Mouse (Mus musculus): ENCODE measurements at regions not wholly inside any gene's neighbourhood (a gene's known extent, or its start where the extent isn't known, plus 50 kb on each side); places are given as distances from the start of the nearest gene placed in this dataset.
A peak's percentile ranks its signal among the peaks of the same experiment; 100 is the strongest.

DNA sequence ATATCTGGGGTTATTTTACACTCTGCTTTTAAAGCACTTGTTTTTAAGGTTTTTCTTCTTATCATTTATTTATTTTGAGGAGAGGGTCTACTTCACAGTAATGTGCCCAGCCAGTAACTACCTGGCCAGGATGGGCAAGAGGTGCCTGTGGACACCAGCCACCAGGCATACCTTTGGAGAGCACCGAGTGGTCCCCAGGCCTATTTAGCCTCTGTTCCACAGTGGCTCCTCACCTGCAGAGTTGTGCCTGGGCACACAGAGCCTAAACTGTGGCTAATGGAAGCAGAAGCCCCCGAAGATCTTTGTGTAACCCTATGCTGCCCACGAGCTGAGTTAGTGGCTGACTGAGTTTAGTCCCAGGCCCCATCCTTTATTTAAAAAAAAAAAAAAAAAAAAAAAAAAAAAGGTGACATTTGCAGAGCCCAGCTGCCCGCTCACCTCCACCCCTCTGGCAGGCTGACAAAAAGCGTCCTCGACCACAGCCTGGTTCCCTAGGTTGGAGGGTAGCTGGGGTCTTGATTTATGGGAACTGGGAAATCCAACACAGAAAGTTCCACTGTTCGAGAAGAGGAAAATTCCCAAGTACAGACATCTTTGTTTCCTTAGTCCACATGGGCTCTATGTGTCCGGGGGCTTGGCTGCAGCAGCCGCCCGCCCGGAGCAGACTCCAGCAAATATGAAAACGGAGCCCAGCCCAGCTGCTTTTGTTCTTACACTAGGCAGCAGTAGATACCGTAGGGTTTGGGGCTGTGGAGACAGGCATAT is 54.1 kb upstream of the Ppara start:
- no peaks in the 10 kb centered on the region for H3K9me3 ChIP-seq (ENCODE audit: control insufficient read depth, low read length)
- no peak overlapping the region for H3K4me2 ChIP-seq (ENCODE audit: low read length)
- no peak overlapping the region for H3K27ac ChIP-seq (replicated peaks in 1 of 2; ENCODE audit: control insufficient read depth in 1 of 2, insufficient read depth in 1 of 2, low read depth in 2 of 2, low read length in 2 of 2)
- WGBS, result 63% methylated on average over 13 of the region's 13 CpGs
- H3K27me3 ChIP-seq (ENCODE audit: control insufficient read depth, insufficient read depth, low read length), result no peaks in the 10 kb centered on the region
- H3K9ac ChIP-seq (ENCODE audit: low read length), result 0 out of 2 replicates have a peak overlapping the region, but pooled peaks have one; percentile 30
- peaks cover 2 to 5% of the 10 kb centered on the region in 2 experiments; a peak in 1 of 4 replicates for H3K4me1 ChIP-seq (ENCODE audit: control insufficient read depth in 2 of 2, insufficient read depth in 2 of 2, low read length in 2 of 2)
- H3K4me3 ChIP-seq (ENCODE audit: control insufficient read depth in 1 of 2, insufficient read depth in 1 of 2, low read depth in 1 of 2, low read length in 2 of 2), result no peak overlapping the region
- H3K36me3 ChIP-seq (ENCODE audit: control insufficient read depth, insufficient read depth, low read length), result peaks cover 47% of the 10 kb centered on the region
- no peak for ATAC-seq (ENCODE audit: insufficient number of reproducible peaks, insufficient read depth, low FRiP score, low read depth)

DNA sequence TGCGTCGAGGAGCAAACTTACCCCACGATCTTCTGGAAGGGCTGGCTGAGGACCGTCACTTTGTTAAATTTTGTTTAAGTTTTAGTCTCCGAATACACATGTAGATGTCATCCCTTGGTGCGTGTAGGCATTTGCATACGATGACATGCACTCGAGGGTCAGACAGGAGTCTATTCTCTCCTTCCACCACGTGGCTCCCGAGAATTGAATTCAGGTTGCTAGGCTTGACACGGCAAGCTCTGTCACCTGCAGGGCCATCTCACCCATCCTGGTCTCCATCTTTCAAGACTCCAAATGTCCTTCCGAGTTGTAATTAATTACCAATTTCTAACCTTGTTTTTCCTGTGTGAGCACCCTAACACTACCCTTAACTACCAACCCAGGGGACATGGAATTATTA is 52.7 kb upstream of the Ppara start:
- no peak for ATAC-seq (ENCODE audit: insufficient number of reproducible peaks, insufficient read depth, low FRiP score, low read depth)
- H3K9ac ChIP-seq (ENCODE audit: low read length), result no peak overlapping the region
- H3K27ac ChIP-seq (replicated peaks in 1 of 2; ENCODE audit: control insufficient read depth in 1 of 2, insufficient read depth in 1 of 2, low read depth in 2 of 2, low read length in 2 of 2), result no peak overlapping the region
- peaks cover 45% of the 10 kb centered on the region for H3K36me3 ChIP-seq (ENCODE audit: control insufficient read depth, insufficient read depth, low read length)
- no peak overlapping the region for H3K4me2 ChIP-seq (ENCODE audit: low read length)
- no peaks in the 10 kb centered on the region for H3K27me3 ChIP-seq (ENCODE audit: control insufficient read depth, insufficient read depth, low read length)
- no peaks in the 10 kb centered on the region for H3K9me3 ChIP-seq (ENCODE audit: control insufficient read depth, low read length)
- H3K4me1 ChIP-seq (ENCODE audit: control insufficient read depth in 2 of 2, insufficient read depth in 2 of 2, low read length in 2 of 2), result peaks cover 6 to 11% of the 10 kb centered on the region in 2 experiments; a peak in 3 of 4 replicates
- no peak overlapping the region for H3K4me3 ChIP-seq (ENCODE audit: control insufficient read depth in 1 of 2, insufficient read depth in 1 of 2, low read depth in 1 of 2, low read length in 2 of 2)
- WGBS, result 87% methylated on average over 12 of the region's 12 CpGs

DNA sequence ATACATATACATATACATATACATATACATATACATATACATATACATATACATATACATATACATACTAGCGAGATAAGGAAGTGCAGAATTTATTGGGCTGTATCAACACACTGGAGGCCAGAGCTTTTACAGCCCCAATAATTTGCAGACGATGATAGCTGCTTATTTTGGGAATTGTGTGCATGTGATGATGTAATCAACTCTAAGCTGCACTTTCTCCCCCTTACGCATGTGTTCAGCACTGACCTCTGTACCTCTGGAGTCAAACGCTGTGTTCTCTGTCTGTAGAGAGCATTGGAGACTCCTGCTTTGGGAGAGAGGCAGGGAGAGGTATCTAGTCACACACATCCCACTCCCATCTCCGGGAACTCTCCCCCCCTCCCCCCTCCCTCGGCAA is 52.0 kb upstream of the Ppara start:
- H3K36me3 ChIP-seq (ENCODE audit: control insufficient read depth, insufficient read depth, low read length), result peaks cover 45% of the 10 kb centered on the region
- 66% methylated on average over 6 of the region's 6 CpGs for WGBS
- H3K9me3 ChIP-seq (ENCODE audit: control insufficient read depth, low read length), result no peaks in the 10 kb centered on the region
- no peak overlapping the region for H3K4me3 ChIP-seq (ENCODE audit: control insufficient read depth in 1 of 2, insufficient read depth in 1 of 2, low read depth in 1 of 2, low read length in 2 of 2)
- no peak overlapping the region for H3K9ac ChIP-seq (ENCODE audit: low read length)
- peaks cover 8 to 17% of the 10 kb centered on the region in 2 experiments; a peak in 3 of 4 replicates for H3K4me1 ChIP-seq (ENCODE audit: control insufficient read depth in 2 of 2, insufficient read depth in 2 of 2, low read length in 2 of 2)
- no peak for ATAC-seq (ENCODE audit: insufficient number of reproducible peaks, insufficient read depth, low FRiP score, low read depth)
- H3K27ac ChIP-seq (replicated peaks in 1 of 2; ENCODE audit: control insufficient read depth in 1 of 2, insufficient read depth in 1 of 2, low read depth in 2 of 2, low read length in 2 of 2), result no peak overlapping the region
- no peak overlapping the region for H3K4me2 ChIP-seq (ENCODE audit: low read length)
- no peaks in the 10 kb centered on the region for H3K27me3 ChIP-seq (ENCODE audit: control insufficient read depth, insufficient read depth, low read length)

DNA sequence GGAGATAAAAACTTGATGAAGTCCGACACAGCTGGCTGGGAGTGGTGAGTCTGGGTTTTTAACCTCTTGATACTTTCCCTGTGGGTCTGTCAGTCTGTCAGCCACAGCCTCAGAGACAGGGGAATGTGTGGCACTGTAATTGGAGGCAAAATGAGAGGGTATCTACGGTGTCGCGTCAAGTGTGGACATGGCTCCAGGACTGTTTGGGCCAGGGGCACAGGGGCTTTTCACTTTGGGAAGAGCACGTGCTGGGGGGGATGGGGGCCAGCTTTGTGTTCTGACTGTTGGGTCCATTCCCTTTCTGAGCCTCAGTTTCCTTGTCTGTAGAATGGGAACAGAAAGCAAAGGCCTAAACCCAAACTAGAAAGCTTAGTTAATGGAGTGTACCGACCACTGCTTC is 51.5 kb upstream of the Ppara start:
- H3K9me3 ChIP-seq (ENCODE audit: control insufficient read depth, low read length), result no peaks in the 10 kb centered on the region
- H3K9ac ChIP-seq (ENCODE audit: low read length), result no peak overlapping the region
- H3K4me2 ChIP-seq (ENCODE audit: low read length), result no peak overlapping the region
- no peak for ATAC-seq (ENCODE audit: insufficient number of reproducible peaks, insufficient read depth, low FRiP score, low read depth)
- peaks cover 45% of the 10 kb centered on the region for H3K36me3 ChIP-seq (ENCODE audit: control insufficient read depth, insufficient read depth, low read length)
- WGBS, result 79% methylated on average over 6 of the region's 6 CpGs
- no peaks in the 10 kb centered on the region for H3K27me3 ChIP-seq (ENCODE audit: control insufficient read depth, insufficient read depth, low read length)
- H3K4me3 ChIP-seq (ENCODE audit: control insufficient read depth in 1 of 2, insufficient read depth in 1 of 2, low read depth in 1 of 2, low read length in 2 of 2), result no peak overlapping the region
- H3K27ac ChIP-seq (replicated peaks in 1 of 2; ENCODE audit: control insufficient read depth in 1 of 2, insufficient read depth in 1 of 2, low read depth in 2 of 2, low read length in 2 of 2), result no peak overlapping the region
- H3K4me1 ChIP-seq (ENCODE audit: control insufficient read depth in 2 of 2, insufficient read depth in 2 of 2, low read length in 2 of 2), result peaks cover 8 to 17% of the 10 kb centered on the region in 2 experiments; a peak in 3 of 4 replicates

DNA sequence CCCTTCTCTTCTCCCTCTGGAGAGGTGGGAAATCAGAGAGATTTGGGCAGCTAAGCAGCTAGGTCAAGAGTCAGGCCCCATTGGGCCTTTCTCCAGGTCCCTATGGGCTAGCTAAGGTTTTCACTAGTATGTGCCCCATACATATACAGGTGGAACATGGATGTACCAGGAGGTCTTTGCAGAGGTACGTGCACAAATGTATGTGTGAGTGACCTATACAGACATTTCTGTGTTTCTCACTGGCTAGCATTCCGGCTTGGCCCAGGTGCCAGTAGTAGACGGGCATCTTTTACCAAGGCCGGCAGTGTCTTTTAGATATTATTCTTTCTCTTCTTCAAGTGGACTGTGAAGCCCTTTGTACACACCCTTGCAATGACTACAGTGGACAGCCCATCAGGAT is 51.1 kb upstream of the Ppara start:
- H3K4me1 ChIP-seq (ENCODE audit: control insufficient read depth in 2 of 2, insufficient read depth in 2 of 2, low read length in 2 of 2), result peaks cover 7 to 16% of the 10 kb centered on the region in 2 experiments; a peak in 3 of 4 replicates

DNA sequence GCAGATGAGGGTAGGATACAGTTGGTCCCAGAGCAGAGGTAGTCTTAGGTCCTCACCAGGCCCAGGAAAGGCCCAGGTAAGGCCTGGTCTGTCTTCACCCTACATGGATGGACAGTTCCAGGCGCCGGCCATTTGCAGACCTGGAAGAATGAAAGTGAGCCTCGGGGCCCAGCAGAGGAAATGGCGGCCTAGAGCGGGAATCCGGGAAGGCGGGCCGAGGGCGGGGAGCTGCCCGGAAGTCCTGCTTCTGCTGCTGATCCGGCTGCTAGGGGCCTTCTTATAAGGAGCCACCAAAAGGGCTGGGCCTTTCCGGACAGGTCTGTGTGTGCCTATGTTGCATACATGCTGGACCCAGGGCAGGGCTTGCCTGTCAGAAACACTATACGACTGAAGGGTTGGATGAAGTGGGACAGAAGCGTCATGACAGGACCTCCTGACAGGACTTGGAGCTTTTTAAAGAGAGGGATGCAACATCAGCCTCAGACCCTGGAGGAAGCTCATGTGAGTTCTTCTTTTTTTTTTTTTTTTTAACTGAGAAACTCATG is 50.5 kb upstream of the Ppara start:
- WGBS, result 85% methylated on average over 14 of the region's 14 CpGs
- H3K4me1 ChIP-seq (ENCODE audit: control insufficient read depth in 2 of 2, insufficient read depth in 2 of 2, low read length in 2 of 2), result peaks cover 7 to 12% of the 10 kb centered on the region in 2 experiments; a peak in 3 of 4 replicates
- no peak overlapping the region for H3K4me2 ChIP-seq (ENCODE audit: low read length)
- no peaks in the 10 kb centered on the region for H3K9me3 ChIP-seq (ENCODE audit: control insufficient read depth, low read length)
- H3K27ac ChIP-seq (replicated peaks in 1 of 2; ENCODE audit: control insufficient read depth in 1 of 2, insufficient read depth in 1 of 2, low read depth in 2 of 2, low read length in 2 of 2), result no peak overlapping the region
- H3K4me3 ChIP-seq (ENCODE audit: control insufficient read depth in 1 of 2, insufficient read depth in 1 of 2, low read depth in 1 of 2, low read length in 2 of 2), result no peak overlapping the region
- H3K9ac ChIP-seq (ENCODE audit: low read length), result no peak overlapping the region
- no peak for ATAC-seq (ENCODE audit: insufficient number of reproducible peaks, insufficient read depth, low FRiP score, low read depth)
- peaks cover 46% of the 10 kb centered on the region for H3K36me3 ChIP-seq (ENCODE audit: control insufficient read depth, insufficient read depth, low read length)
- no peaks in the 10 kb centered on the region for H3K27me3 ChIP-seq (ENCODE audit: control insufficient read depth, insufficient read depth, low read length)

More for the DNA sequence above, 51.1 kb upstream of the Ppara start:
- ATAC-seq (ENCODE audit: insufficient number of reproducible peaks, insufficient read depth, low FRiP score, low read depth), result no peak
- Histone ChIP-seq H3K27me3 (ENCODE audit: control insufficient read depth, insufficient read depth, low read length) (no peaks in the 10 kb centered on the region), H3K4me2 (ENCODE audit: low read length) (no peak overlapping the region), H3K36me3 (ENCODE audit: control insufficient read depth, insufficient read depth, low read length) (peaks cover 43% of the 10 kb centered on the region), H3K9ac (ENCODE audit: low read length) (no peak overlapping the region), H3K27ac (replicated peaks in 1 of 2; ENCODE audit: control insufficient read depth in 1 of 2, insufficient read depth in 1 of 2, low read depth in 2 of 2, low read length in 2 of 2) (no peak overlapping the region), H3K4me3 (ENCODE audit: control insufficient read depth in 1 of 2, insufficient read depth in 1 of 2, low read depth in 1 of 2, low read length in 2 of 2) (no peak overlapping the region), H3K9me3 (ENCODE audit: control insufficient read depth, low read length) (no peaks in the 10 kb centered on the region)
- WGBS, result 95% methylated on average over 4 of the region's 4 CpGs

DNA sequence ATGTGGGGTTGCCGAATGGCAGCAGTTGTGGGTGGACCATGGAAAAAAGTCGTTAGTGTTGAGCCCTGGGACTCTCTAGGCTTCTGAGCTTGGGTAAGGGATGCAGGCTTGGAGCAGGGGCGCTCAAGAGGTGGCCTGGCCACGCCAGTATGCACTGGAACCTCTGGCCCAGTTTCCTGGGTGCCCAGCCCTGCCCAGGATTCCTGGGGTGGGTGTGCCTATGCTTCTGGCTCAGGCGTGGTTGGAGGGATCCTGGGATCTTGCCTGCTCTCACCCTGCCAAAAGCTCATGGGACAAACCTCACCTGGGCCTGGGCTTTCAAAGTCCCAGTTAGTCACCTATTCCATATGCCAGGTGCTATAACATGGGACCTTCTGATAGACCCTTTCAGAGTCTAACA is 49.9 kb upstream of the Ppara start:
- no peak for ATAC-seq (ENCODE audit: insufficient number of reproducible peaks, insufficient read depth, low FRiP score, low read depth)
- Histone ChIP-seq H3K9me3 (ENCODE audit: control insufficient read depth, low read length) (no peaks in the 10 kb centered on the region), H3K27me3 (ENCODE audit: control insufficient read depth, insufficient read depth, low read length) (no peaks in the 10 kb centered on the region), H3K4me3 (ENCODE audit: control insufficient read depth in 1 of 2, insufficient read depth in 1 of 2, low read depth in 1 of 2, low read length in 2 of 2) (no peak overlapping the region), H3K27ac (replicated peaks in 1 of 2; ENCODE audit: control insufficient read depth in 1 of 2, insufficient read depth in 1 of 2, low read depth in 2 of 2, low read length in 2 of 2) (no peak overlapping the region), H3K4me2 (ENCODE audit: low read length) (no peak overlapping the region), H3K9ac (ENCODE audit: low read length) (no peak overlapping the region), H3K36me3 (ENCODE audit: control insufficient read depth, insufficient read depth, low read length) (peaks cover 52% of the 10 kb centered on the region), H3K4me1 (ENCODE audit: control insufficient read depth in 2 of 2, insufficient read depth in 2 of 2, low read length in 2 of 2) (peaks cover 7 to 12% of the 10 kb centered on the region in 2 experiments; a peak in 3 of 4 replicates)
- 74% methylated on average over 5 of the region's 5 CpGs for WGBS

Measured in heart, embryonic 14.5 days (tissue).